Mouse (Mus musculus): ENCODE measurements at regions not wholly inside any gene's neighbourhood (a gene's known extent, or its start where the extent isn't known, plus 50 kb on each side); places are given as distances from the start of the nearest gene placed in this dataset.

- CTCF ChIA-PET = interaction anchor here in 1 of 4 experiments (0.7 kb wide), 1 partner anchor 316 kb away, joined by 3 read pairs; no protein-coding TSS in a partner anchor
- POLR2A ChIA-PET = no interaction called here
These were observed 114.8 kb downstream of the Galc start for GRCm38 (mm10) chr12:98144464-98144863.

- ChIA-PET CTCF (no interaction called here), POLR2A (no interaction called here)
These were observed 116.1 kb downstream of the Galc start for GRCm38 (mm10) chr12:98143170-98143569.

- CTCF ChIA-PET = interaction anchor here in 1 of 4 experiments (0.7 kb wide), 1 partner anchor 919 kb away, joined by 3 read pairs; no protein-coding TSS in a partner anchor
These were observed 119.4 kb downstream of the Galc start for GRCm38 (mm10) chr12:98139906-98140305.

GRCm38 (mm10) chr12:98131276-98131675 is 128.0 kb downstream of the Galc start:
- CTCF ChIA-PET = interaction anchor here in 3 of 4 experiments (0.5 to 0.6 kb wide), 3 partner anchors 49 to 556 kb away, joined by 3 to 7 read pairs (median 4); no protein-coding TSS in a partner anchor

More at GRCm38 (mm10) chr12:98139906-98140305, 119.4 kb downstream of the Galc start:
- POLR2A ChIA-PET = interaction anchor here in 1 of 4 experiments (0.9 kb wide), 1 partner anchor 118 kb away, joined by 3 read pairs; no protein-coding TSS in a partner anchor

GRCm38 (mm10) chr12:98123541-98123940 is 135.7 kb downstream of the Galc start:
- POLR2A ChIA-PET = no interaction called here
- CTCF ChIA-PET = no interaction called here

More at GRCm38 (mm10) chr12:98131276-98131675, 128.0 kb downstream of the Galc start:
- POLR2A ChIA-PET = no interaction called here

GRCm38 (mm10) chr12:98108039-98108438 is 151.2 kb downstream of the Galc start:
- ChIA-PET CTCF (no interaction called here), POLR2A (no interaction called here)

- CTCF ChIA-PET = interaction anchor here in 2 of 4 experiments (0.6 to 0.8 kb wide), 2 partner anchors 75 to 607 kb away, joined by 3 to 6 read pairs; no protein-coding TSS in a partner anchor
- POLR2A ChIA-PET = interaction anchor here in 1 of 4 experiments (0.6 kb wide), 1 partner anchor 10 kb away, joined by 3 read pairs; no protein-coding TSS in a partner anchor
These were observed 152.2 kb downstream of the Galc start for GRCm38 (mm10) chr12:98106789-98107684.

- ChIA-PET POLR2A (interaction anchor here in 1 of 4 experiments (0.6 kb wide), 1 partner anchor 9 kb away, joined by 3 read pairs; no protein-coding TSS in a partner anchor), CTCF (no interaction called here)
These were observed 153.0 kb downstream of the Galc start for GRCm38 (mm10) chr12:98106151-98106788.

- POLR2A ChIA-PET = no interaction called here
- CTCF ChIA-PET = no interaction called here
These were observed 153.5 kb downstream of the Galc start for GRCm38 (mm10) chr12:98105749-98106148.

- ChIA-PET CTCF (no interaction called here), POLR2A (interaction anchor here in 1 of 4 experiments (0.6 kb wide), 1 partner anchor 17 kb away, joined by 3 read pairs; no protein-coding TSS in a partner anchor)
These were observed 169.1 kb downstream of the Galc start for GRCm38 (mm10) chr12:98090171-98090570.

GRCm38 (mm10) chr12:98078351-98078750 is 180.9 kb downstream of the Galc start:
- CTCF ChIA-PET = no interaction called here
- POLR2A ChIA-PET = no interaction called here

GRCm38 (mm10) chr12:98075580-98075979 is 183.7 kb downstream of the Galc start:
- ChIA-PET CTCF (no interaction called here), POLR2A (no interaction called here)

GRCm38 (mm10) chr12:98069110-98069509 is 190.1 kb downstream of the Galc start:
- CTCF ChIA-PET = no interaction called here
- POLR2A ChIA-PET = no interaction called here

GRCm38 (mm10) chr12:98059419-98060180 is 199.7 kb downstream of the Galc start:
- ChIA-PET POLR2A (no interaction called here), CTCF (no interaction called here)

- POLR2A ChIA-PET = no interaction called here
- CTCF ChIA-PET = no interaction called here
These were observed 200.3 kb downstream of the Galc start for GRCm38 (mm10) chr12:98058977-98059376.

- CTCF ChIA-PET = no interaction called here
- POLR2A ChIA-PET = no interaction called here
These were observed 208.3 kb downstream of the Galc start for GRCm38 (mm10) chr12:98050934-98051333.

- CTCF ChIA-PET = no interaction called here
- POLR2A ChIA-PET = no interaction called here
These were observed 208.8 kb downstream of the Galc start for GRCm38 (mm10) chr12:98050500-98050899.

GRCm38 (mm10) chr12:98050057-98050456 is 209.2 kb downstream of the Galc start:
- ChIA-PET CTCF (no interaction called here), POLR2A (no interaction called here)

- POLR2A ChIA-PET = no interaction called here
- CTCF ChIA-PET = no interaction called here
These were observed 211.5 kb downstream of the Galc start for GRCm38 (mm10) chr12:98047765-98048164.
